Mouse (Mus musculus) kidney, embryonic 16.5 days (tissue): ENCODE measurements at regions not wholly inside any gene's neighbourhood (a gene's known extent, or its start where the extent isn't known, plus 50 kb on each side); places are given as distances from the start of the nearest gene placed in this dataset.

Source experiments
- ATAC-seq: fragments of 200-750 bp; cut with Nextera tagmentation; 2 replicates; pipeline ENCODE4 v1.8.0; 2017; ENCODE audit warnings: moderate TSS enrichment; ENCODE audit not compliant: low FRiP score, low TSS enrichment
- H3K27ac ChIP-seq: fragments of 300-500 bp; sonication (generic); 2 replicates; pipeline ENCODE4 v1.5.1; 2014; ENCODE audit warnings: low read length
- H3K27me3 ChIP-seq: fragments of 300-500 bp; sonication (generic); 2 replicates; pipeline ENCODE4 v1.6.1; 2014; ENCODE audit warnings: low read length, control low read depth, mixed read lengths; ENCODE audit not compliant: insufficient read depth
- H3K36me3 ChIP-seq: fragments of 300-500 bp; sonication (generic); 2 replicates; pipeline ENCODE4 v1.6.1; 2014; ENCODE audit warnings: low read length, control low read depth, mixed read lengths; ENCODE audit not compliant: insufficient read depth
- H3K4me1 ChIP-seq: fragments of 300-500 bp; sonication (generic); 2 replicates; pipeline ENCODE4 v1.6.1; 2014; ENCODE audit warnings: low read length, control low read depth, mixed read lengths; ENCODE audit not compliant: insufficient read depth
- H3K4me2 ChIP-seq: fragments of 300-500 bp; sonication (generic); replicated peaks from 2 replicates; pipeline ENCODE4 v1.6.1; 2014; ENCODE audit warnings: low read depth, low read length
- H3K4me3 ChIP-seq: fragments of 300-500 bp; sonication (generic); 2 replicates; pipeline ENCODE4 v1.5.1; 2014; ENCODE audit warnings: mild to moderate bottlenecking, low read length
- H3K9ac ChIP-seq: fragments of 300-500 bp; sonication (generic); replicated peaks from 2 replicates; pipeline ENCODE4 v1.6.1; 2014; ENCODE audit warnings: low read length
- H3K9me3 ChIP-seq: fragments of 300-500 bp; sonication (generic); 2 replicates; pipeline ENCODE4 v1.6.1; 2016; ENCODE audit warnings: low read length, control low read depth
- WGBS: fragments of 180-500 bp; shearing (Covaris S2); extraction: QIAGEN DNeasy Blood & Tissue Kit; methylation state at CpG from one replicate; pipeline ENCODE4 v1.1.7; 2014; 5-methylcytosine and 5-hydroxymethylcytosine counted together

GRCm38 (mm10) chr12:117447843-117448728 lies 68.2 kb upstream of the Rapgef5 start:
- H3K4me1 ChIP-seq, result peaks cover 10% of the 10 kb centered on the region; the same call in 1 of the 2 replicates
- WGBS, result 55% methylated on average over 19 of the region's 19 CpGs
- 0 out of 2 replicates have a peak, but pooled peaks have one; percentile 24 for ATAC-seq
- no peak overlapping the region for H3K4me2 ChIP-seq
- peak overlapping the region; percentile 41 for H3K27ac ChIP-seq
- H3K9me3 ChIP-seq, result no peaks in the 10 kb centered on the region
- H3K9ac ChIP-seq, result peak overlapping the region; percentile 31; the same call in 1 of the 2 replicates
- no peak overlapping the region for H3K4me3 ChIP-seq
- no peaks in the 10 kb centered on the region for H3K27me3 ChIP-seq
- no peaks in the 10 kb centered on the region for H3K36me3 ChIP-seq

- Histone ChIP-seq H3K36me3 (no peaks in the 10 kb centered on the region), H3K4me2 (no peak overlapping the region), H3K4me3 (no peak overlapping the region), H3K27ac (no peak overlapping the region), H3K9ac (no peak overlapping the region), H3K9me3 (no peaks in the 10 kb centered on the region), H3K4me1 (peaks cover 10% of the 10 kb centered on the region; the same call in 1 of the 2 replicates), H3K27me3 (no peaks in the 10 kb centered on the region)
- 90% methylated on average over 2 of the region's 2 CpGs for WGBS
- ATAC-seq, result no peak
Measured at GRCm38 (mm10) chr12:117449080-117449479, 67.2 kb upstream of the Rapgef5 start.

- no peak overlapping the region for H3K27ac ChIP-seq
- H3K27me3 ChIP-seq, result no peaks in the 10 kb centered on the region
- no peaks in the 10 kb centered on the region for H3K36me3 ChIP-seq
- ATAC-seq, result no peak
- H3K4me3 ChIP-seq, result no peak overlapping the region
- H3K4me2 ChIP-seq, result no peak overlapping the region
- H3K9me3 ChIP-seq, result no peaks in the 10 kb centered on the region
- peaks cover 10% of the 10 kb centered on the region; the same call in 1 of the 2 replicates for H3K4me1 ChIP-seq
- H3K9ac ChIP-seq, result no peak overlapping the region
Measured at GRCm38 (mm10) chr12:117450106-117450505, 66.2 kb upstream of the Rapgef5 start.

- H3K9ac ChIP-seq, result no peak overlapping the region
- ATAC-seq, result no peak
- no peaks in the 10 kb centered on the region for H3K9me3 ChIP-seq
- no peak overlapping the region for H3K27ac ChIP-seq
- H3K4me2 ChIP-seq, result no peak overlapping the region
- H3K36me3 ChIP-seq, result no peaks in the 10 kb centered on the region
- H3K4me1 ChIP-seq, result peaks cover 10% of the 10 kb centered on the region; the same call in 1 of the 2 replicates
- no peak overlapping the region for H3K4me3 ChIP-seq
- no peaks in the 10 kb centered on the region for H3K27me3 ChIP-seq
- 82% methylated on average over 3 of the region's 3 CpGs for WGBS
Measured at GRCm38 (mm10) chr12:117450871-117451270, 65.4 kb upstream of the Rapgef5 start.

GRCm38 (mm10) chr12:117451441-117451840 lies 64.8 kb upstream of the Rapgef5 start:
- H3K27me3 ChIP-seq, result no peaks in the 10 kb centered on the region
- no peaks in the 10 kb centered on the region for H3K9me3 ChIP-seq
- peaks cover 10% of the 10 kb centered on the region; the same call in 1 of the 2 replicates for H3K4me1 ChIP-seq
- no peak overlapping the region for H3K9ac ChIP-seq
- no peak overlapping the region for H3K4me2 ChIP-seq
- H3K27ac ChIP-seq, result no peak overlapping the region
- no peak for ATAC-seq
- no peaks in the 10 kb centered on the region for H3K36me3 ChIP-seq
- 72% methylated on average over 4 of the region's 4 CpGs for WGBS
- no peak overlapping the region for H3K4me3 ChIP-seq

GRCm38 (mm10) chr12:117455800-117456199 lies 60.5 kb upstream of the Rapgef5 start:
- no peak overlapping the region for H3K27ac ChIP-seq
- no peak for ATAC-seq
- no peaks in the 10 kb centered on the region for H3K9me3 ChIP-seq
- WGBS, result 76% methylated on average over 7 of the region's 7 CpGs
- H3K36me3 ChIP-seq, result no peaks in the 10 kb centered on the region
- H3K27me3 ChIP-seq, result no peaks in the 10 kb centered on the region
- H3K4me2 ChIP-seq, result no peak overlapping the region
- H3K9ac ChIP-seq, result no peak overlapping the region
- no peak overlapping the region for H3K4me3 ChIP-seq
- H3K4me1 ChIP-seq, result 0 out of 2 replicates have a peak, but pooled peaks cover 3% of the 10 kb centered on the region

GRCm38 (mm10) chr12:117458132-117459070 lies 57.9 kb upstream of the Rapgef5 start:
- H3K9ac ChIP-seq, result no peak overlapping the region
- H3K36me3 ChIP-seq, result no peaks in the 10 kb centered on the region
- WGBS, result 34% methylated on average over 9 of the region's 9 CpGs
- H3K4me2 ChIP-seq, result no peak overlapping the region
- 0 out of 2 replicates have a peak, but pooled peaks cover 3% of the 10 kb centered on the region for H3K4me1 ChIP-seq
- no peaks in the 10 kb centered on the region for H3K27me3 ChIP-seq
- no peak overlapping the region for H3K27ac ChIP-seq
- peak; percentile 67 for ATAC-seq
- H3K9me3 ChIP-seq, result no peaks in the 10 kb centered on the region
- no peak overlapping the region for H3K4me3 ChIP-seq

GRCm38 (mm10) chr12:117459541-117459940 lies 56.7 kb upstream of the Rapgef5 start:
- H3K4me3 ChIP-seq, result no peak overlapping the region
- ATAC-seq, result no peak
- no peaks in the 10 kb centered on the region for H3K9me3 ChIP-seq
- 75% methylated on average over 4 of the region's 4 CpGs for WGBS
- H3K4me1 ChIP-seq, result 0 out of 2 replicates have a peak, but pooled peaks cover 3% of the 10 kb centered on the region
- H3K4me2 ChIP-seq, result no peak overlapping the region
- no peaks in the 10 kb centered on the region for H3K36me3 ChIP-seq
- H3K9ac ChIP-seq, result no peak overlapping the region
- H3K27me3 ChIP-seq, result no peaks in the 10 kb centered on the region
- no peak overlapping the region for H3K27ac ChIP-seq

- no peaks in the 10 kb centered on the region for H3K9me3 ChIP-seq
- 55% methylated on average over 3 of the region's 3 CpGs for WGBS
- H3K4me2 ChIP-seq, result no peak overlapping the region
- no peaks in the 10 kb centered on the region for H3K4me1 ChIP-seq
- ATAC-seq, result no peak
- H3K9ac ChIP-seq, result no peak overlapping the region
- H3K27me3 ChIP-seq, result no peaks in the 10 kb centered on the region
- H3K4me3 ChIP-seq, result no peak overlapping the region
- H3K36me3 ChIP-seq, result no peaks in the 10 kb centered on the region
- no peak overlapping the region for H3K27ac ChIP-seq
Measured at GRCm38 (mm10) chr12:117465206-117465605, 51.1 kb upstream of the Rapgef5 start.
